Mouse (Mus musculus) thymus, postnatal 36 days (tissue): Measurements from ENCODE around the gene Borcs6.

ENCODE experiments used
- DNase-seq, 2 experiments: peaks; one replicate each; pipeline ENCODE4 v3.0.0; 2022; ENCODE audit warnings: mixed read lengths in 2 of 2

Gene Borcs6

GRCm38 (mm10) chr11:69050748-69051147 lies 8.8 kb upstream of the Borcs6 start:
- peak in 1 of 2 experiments; percentile 3 for DNase-seq

- no peak for DNase-seq
These were observed 7.7 kb upstream of the Borcs6 start for GRCm38 (mm10) chr11:69051771-69052170.

- no peak for DNase-seq
These were observed 6.6 kb upstream of the Borcs6 start for GRCm38 (mm10) chr11:69052824-69053421.

GRCm38 (mm10) chr11:69053848-69054247 lies 5.7 kb upstream of the Borcs6 start:
- no peak for DNase-seq

GRCm38 (mm10) chr11:69058265-69058664 lies 1.3 kb upstream of the Borcs6 start:
- DNase-seq: no peak

- no peak for DNase-seq
These were observed 674 bp upstream of the Borcs6 start for GRCm38 (mm10) chr11:69058729-69059356.

- DNase-seq: peak in 1 of 2 experiments; percentile 72
These were observed 476 bp downstream of the Borcs6 start for GRCm38 (mm10) chr11:69059975-69060411.

- DNase-seq: peak in 1 of 2 experiments; percentile 54
These were observed 1.1 kb downstream of the Borcs6 start for GRCm38 (mm10) chr11:69060448-69061254.

GRCm38 (mm10) chr11:69061255-69061912 lies 1.9 kb downstream of the Borcs6 start:
- DNase-seq: peak in 1 of 2 experiments; percentile 37

GRCm38 (mm10) chr11:69062194-69062760 lies 2.8 kb downstream of the Borcs6 start:
- DNase-seq: peak; percentile 67 to 71

GRCm38 (mm10) chr11:69062761-69063224 lies 3.3 kb downstream of the Borcs6 start:
- peak; percentile 92 to 96 for DNase-seq

- DNase-seq: peak; percentile 72 to 79
These were observed 4.1 kb downstream of the Borcs6 start for GRCm38 (mm10) chr11:69063413-69064201.

GRCm38 (mm10) chr11:69064259-69065133 lies 5.0 kb downstream of the Borcs6 start:
- no peak for DNase-seq

- DNase-seq: no peak
These were observed 5.9 kb downstream of the Borcs6 start for GRCm38 (mm10) chr11:69065394-69065925.

GRCm38 (mm10) chr11:69066163-69066861 lies 6.8 kb downstream of the Borcs6 start:
- DNase-seq: peak in 1 of 2 experiments; percentile 29

GRCm38 (mm10) chr11:69066956-69067355 lies 7.4 kb downstream of the Borcs6 start:
- DNase-seq: peak; percentile 82 to 85

- DNase-seq: no peak
These were observed 8.1 kb downstream of the Borcs6 start for GRCm38 (mm10) chr11:69067601-69068000.

- no peak for DNase-seq
These were observed 10.6 kb downstream of the Borcs6 start for GRCm38 (mm10) chr11:69070093-69070492.

- peak; percentile 89 to 92 for DNase-seq
These were observed 11.2 kb downstream of the Borcs6 start, which contains the start of gene Tmem107 for GRCm38 (mm10) chr11:69070590-69071222. TSS of gene Tmem107 (plus strand) at chr11:69070806.
